Mouse (Mus musculus): ENCODE data around the gene Actn1. TPM values are rescaled to one million over a fixed set of nuclear protein-coding genes. Genes with fewer than 3 reads are reported as not detected.
A peak's percentile ranks its signal among the peaks of the same experiment; 100 is the strongest.

The Actn1 gene
- total RNA-seq, 2 experiments from 2014 or later: 8.4 to 11.9 TPM

DNA sequence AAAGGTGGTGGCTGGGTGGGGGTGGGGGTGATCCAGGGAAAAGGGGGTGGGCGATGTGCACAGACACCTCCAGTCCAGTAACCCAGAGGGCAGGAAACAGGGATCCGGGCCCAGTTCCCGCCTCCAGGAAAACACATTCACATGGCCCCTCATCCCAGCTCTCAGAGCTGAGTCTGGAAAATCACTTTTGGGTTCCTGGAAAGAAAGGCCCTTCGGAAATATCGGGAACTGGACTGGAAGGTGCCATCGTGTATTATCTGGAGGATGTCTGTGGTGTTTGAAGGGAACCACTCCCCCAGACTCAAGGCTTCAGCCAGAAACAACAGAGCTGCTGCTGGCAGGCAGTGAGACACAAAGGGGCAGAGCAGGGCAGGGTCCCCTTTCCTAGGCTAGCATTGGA, 10.6 kb downstream of the Actn1 start:
- H3K4me3 ChIP-seq: no peak overlapping the region
- peak overlapping the region; percentile 56 for H3K27ac ChIP-seq
- intact Hi-C loops (cut with DNase I): no loop called here
- no peak for TF ChIP-seq CTCF (IDR thresholded peaks at IDR 0.05)
- DNase-seq: peak; percentile 36

DNA sequence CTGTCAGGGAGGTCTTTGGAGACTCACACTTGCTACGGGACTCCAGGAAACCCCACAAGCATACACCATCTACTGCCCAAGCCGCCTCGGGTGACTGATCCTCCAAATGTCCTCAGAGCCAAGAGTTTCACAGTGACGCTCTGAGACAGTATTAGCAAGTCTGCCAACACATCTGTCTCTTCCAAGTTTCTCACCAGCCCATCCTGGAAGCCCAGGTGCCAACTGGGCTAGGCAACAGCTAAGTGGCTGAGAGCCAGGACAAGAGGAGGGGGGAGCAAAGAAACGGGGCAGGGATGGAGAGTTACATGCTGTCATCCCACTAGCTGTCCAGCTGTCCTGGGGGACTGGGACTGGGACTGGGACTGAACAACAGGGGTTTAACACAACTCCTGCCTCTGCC, 13.1 kb downstream of the Actn1 start:
- Histone ChIP-seq H3K4me3 (peak overlapping the region; percentile 17; the same call in 1 of the 2 replicates), H3K27ac (peak overlapping the region; percentile 53)
- intact Hi-C loops (cut with DNase I): no loop called here
- no peak for TF ChIP-seq CTCF (IDR thresholded peaks at IDR 0.05)
- DNase-seq: peak; percentile 66

DNA sequence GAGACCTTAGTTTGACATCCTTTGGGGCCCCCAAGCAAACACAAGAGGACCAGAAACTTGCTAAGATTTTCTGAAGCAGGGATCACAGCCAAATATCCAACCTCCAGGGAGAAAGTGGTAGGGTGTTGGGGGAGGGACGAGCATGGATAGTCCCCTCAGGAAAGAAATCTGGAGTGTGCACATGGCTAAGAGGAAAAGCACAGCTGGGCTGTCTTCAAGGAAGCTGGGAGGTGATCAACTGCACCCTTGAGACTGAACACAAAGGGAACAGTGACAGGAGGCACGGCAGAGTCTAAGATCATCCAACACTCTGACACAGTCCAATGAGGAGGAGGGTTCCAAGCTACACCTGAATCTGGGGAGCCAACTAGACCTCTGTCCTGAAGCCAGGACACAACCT, 13.7 kb downstream of the Actn1 start:
- Histone ChIP-seq H3K27ac (peak overlapping the region; percentile 53), H3K4me3 (no peak overlapping the region; the same call in 1 of the 2 replicates)
- TF ChIP-seq CTCF (IDR thresholded peaks at IDR 0.05): no peak
- no peak for DNase-seq
- intact Hi-C loops (cut with DNase I): no loop called here

DNA sequence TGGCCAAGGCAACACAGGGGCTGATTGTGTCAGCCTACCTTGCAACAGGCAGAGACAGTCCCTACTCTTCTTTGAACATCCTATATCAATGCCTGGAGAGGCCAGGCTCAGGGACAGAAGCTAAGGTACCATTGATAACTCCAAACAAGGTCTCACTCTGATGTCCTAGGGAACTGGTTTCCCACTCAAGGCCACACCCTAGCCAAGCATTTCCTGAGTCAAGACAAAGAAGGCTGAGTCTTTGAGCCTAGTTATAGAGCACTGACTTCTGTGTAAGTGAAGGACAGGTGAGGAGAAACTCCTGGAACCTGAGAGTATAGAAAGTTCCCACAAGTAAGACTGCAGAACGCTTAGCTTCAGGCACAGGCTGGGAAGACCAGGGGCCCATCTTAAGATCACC, 15.4 kb downstream of the Actn1 start:
- TF ChIP-seq CTCF (IDR thresholded peaks at IDR 0.05): no peak
- peak overlapping the region; percentile 16 for H3K27ac ChIP-seq
- intact Hi-C loops (cut with DNase I): no loop called here
- no peak for DNase-seq
- no peak overlapping the region for H3K4me3 ChIP-seq

DNA sequence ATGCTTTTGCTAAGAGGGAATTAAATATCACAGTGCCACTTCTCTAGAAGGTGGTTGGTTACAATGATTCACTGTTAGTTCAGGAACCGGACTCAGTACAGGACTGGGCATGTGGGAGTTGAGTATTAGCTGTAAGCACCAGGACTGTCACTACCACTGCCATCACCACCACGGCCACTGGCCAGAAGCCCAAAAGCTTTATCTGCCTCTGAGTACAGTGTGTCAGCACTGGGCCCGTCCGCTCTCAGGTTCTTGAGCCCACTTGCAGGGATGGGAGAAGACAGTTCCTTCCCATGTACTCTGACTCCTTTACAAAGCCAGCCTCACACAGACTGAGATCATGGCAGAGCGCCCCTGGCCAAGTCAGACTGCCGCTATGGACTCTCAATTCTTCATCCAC, 16.0 kb downstream of the Actn1 start:
- Histone ChIP-seq H3K27ac (peak overlapping the region; percentile 16; the same call in 1 of the 2 replicates), H3K4me3 (no peak overlapping the region)
- DNase-seq: no peak
- intact Hi-C loops (cut with DNase I): no loop called here
- no peak for TF ChIP-seq CTCF (IDR thresholded peaks at IDR 0.05)

DNA sequence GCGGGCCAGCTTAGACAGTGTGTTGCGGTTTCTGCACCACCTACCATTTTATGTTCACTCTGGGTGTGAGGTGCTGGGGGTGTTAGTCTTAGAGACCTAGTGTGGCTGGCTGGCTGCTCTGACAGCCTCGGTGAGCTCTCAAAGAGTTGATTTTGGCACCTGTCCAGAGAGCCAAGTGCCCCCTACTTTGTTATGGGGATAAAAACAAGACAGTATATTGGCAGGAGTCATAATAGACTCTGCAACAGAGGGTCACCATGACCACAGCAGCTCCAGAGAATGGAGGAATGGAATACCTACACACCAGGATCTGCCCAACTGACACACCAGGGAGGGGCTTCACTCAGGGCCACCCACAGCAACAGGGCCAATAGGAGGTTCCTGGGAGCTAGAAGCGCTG, 16.8 kb downstream of the Actn1 start:
- DNase-seq: no peak
- intact Hi-C loops (cut with DNase I): no loop called here
- no peak for TF ChIP-seq CTCF (IDR thresholded peaks at IDR 0.05)
- H3K4me3 ChIP-seq: no peak overlapping the region
- H3K27ac ChIP-seq: no peak overlapping the region

DNA sequence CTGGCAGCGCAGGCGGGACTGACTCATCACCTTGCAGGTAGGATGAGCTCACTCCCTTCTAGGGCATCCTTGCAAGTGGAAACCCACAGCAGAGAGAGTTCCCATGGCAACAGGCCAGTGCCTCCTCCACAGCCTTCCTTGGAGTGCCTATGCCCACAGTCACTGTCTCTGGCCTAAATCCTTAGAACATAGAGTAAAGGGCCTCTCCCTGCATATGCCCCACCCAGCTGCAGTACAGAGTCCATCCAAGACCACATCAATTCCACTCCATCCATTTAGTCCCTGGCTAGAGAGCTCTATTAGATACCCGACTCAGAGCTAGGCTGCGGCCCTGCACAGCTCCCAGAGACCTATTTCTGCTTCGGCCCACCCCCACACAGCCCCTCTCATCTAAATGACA, 20.7 kb downstream of the Actn1 start:
- no peak for DNase-seq
- no peak overlapping the region for H3K27ac ChIP-seq
- TF ChIP-seq CTCF (IDR thresholded peaks at IDR 0.05): no peak
- H3K4me3 ChIP-seq: no peak overlapping the region
- intact Hi-C loops (cut with DNase I): no loop called here

DNA sequence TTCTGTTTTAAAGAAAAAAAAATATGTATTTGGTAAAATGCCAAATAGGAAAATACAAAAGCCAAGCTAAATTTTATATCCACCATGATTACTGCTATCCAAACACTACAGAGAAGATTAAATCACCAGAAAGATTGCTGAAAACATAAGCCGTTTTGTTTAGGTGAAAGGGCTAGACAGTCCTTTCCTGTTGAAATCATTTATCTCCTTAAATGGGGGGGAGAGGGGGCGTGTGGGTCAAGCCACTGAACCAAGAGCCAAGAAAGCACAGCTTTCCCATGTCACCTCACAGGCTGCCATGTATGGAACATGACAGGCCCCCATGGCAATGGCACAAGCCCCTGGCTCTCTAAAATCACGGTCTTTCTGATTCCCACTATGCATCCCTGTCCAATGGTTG, 21.6 kb downstream of the Actn1 start:
- no peak for TF ChIP-seq CTCF (IDR thresholded peaks at IDR 0.05)
- Histone ChIP-seq H3K27ac (no peak overlapping the region), H3K4me3 (no peak overlapping the region)
- intact Hi-C loops (cut with DNase I): no loop called here
- no peak for DNase-seq

DNA sequence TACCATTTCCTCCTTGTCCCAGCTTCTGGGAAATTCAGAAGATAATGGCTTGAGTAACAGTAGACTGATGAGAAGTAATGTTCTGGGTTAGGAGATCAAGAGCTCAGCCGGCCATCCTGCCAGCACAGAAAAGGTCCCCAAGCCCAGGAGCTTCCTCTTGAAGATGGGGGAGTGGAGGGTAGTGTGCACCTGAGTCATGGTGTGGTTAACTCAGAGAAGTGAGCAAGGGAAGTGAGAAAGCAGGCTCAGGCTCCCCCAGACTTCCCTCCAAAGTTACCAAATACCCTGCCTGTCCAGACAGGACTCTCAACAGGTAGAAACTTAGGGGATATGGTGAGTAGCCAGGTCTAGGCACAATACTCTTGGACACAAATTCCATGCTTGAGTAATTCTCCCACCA, 24.9 kb downstream of the Actn1 start:
- Histone ChIP-seq H3K27ac (no peak overlapping the region), H3K4me3 (no peak overlapping the region)
- no peak for TF ChIP-seq CTCF (IDR thresholded peaks at IDR 0.05)
- intact Hi-C loops (cut with DNase I): no loop called here
- DNase-seq: no peak

DNA sequence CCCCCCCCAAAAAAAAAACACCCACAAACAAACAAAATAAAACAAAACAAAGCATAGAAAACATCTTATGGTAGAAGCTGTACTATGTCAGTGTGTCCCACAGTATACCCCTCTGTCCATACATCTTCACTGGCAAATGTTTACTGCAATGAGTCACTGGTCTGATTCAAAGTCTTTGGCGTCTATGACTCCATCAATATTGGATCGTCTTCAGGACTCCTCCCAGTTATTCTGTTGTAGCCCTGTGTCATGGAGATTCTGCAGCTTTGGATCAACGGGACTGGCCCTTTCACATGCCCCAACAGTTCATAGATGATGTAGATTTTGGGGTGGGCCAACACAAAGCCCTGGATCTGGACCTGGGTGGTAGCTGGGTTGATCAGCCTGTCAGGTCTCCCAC, 25.9 kb downstream of the Actn1 start:
- Histone ChIP-seq H3K4me3 (no peak overlapping the region), H3K27ac (no peak overlapping the region)
- no peak for DNase-seq
- intact Hi-C loops (cut with DNase I): no loop called here
- no peak for TF ChIP-seq CTCF (IDR thresholded peaks at IDR 0.05)

DNA sequence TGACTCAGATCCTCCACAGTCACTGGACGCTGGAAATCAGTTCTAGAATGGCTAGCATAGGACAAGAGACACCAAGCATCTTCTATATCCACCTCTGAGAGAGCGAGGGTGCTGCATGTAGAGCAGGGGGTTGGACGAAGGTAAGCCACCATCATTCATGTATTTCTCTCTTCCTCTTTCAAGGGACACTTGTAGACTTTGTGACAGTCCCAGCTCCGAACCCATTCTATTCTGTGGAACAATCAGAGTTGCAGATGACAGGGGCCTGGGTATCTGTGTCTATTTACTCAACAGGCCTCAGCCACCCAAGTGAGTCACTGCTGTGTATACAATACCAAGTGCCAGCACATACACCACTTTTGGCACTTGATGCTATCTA, 27.3 kb downstream of the Actn1 start:
- Histone ChIP-seq H3K27ac (no peak overlapping the region), H3K4me3 (no peak overlapping the region)
- TF ChIP-seq CTCF (IDR thresholded peaks at IDR 0.05): no peak
- DNase-seq: no peak
- intact Hi-C loops (cut with DNase I): no loop called here

DNA sequence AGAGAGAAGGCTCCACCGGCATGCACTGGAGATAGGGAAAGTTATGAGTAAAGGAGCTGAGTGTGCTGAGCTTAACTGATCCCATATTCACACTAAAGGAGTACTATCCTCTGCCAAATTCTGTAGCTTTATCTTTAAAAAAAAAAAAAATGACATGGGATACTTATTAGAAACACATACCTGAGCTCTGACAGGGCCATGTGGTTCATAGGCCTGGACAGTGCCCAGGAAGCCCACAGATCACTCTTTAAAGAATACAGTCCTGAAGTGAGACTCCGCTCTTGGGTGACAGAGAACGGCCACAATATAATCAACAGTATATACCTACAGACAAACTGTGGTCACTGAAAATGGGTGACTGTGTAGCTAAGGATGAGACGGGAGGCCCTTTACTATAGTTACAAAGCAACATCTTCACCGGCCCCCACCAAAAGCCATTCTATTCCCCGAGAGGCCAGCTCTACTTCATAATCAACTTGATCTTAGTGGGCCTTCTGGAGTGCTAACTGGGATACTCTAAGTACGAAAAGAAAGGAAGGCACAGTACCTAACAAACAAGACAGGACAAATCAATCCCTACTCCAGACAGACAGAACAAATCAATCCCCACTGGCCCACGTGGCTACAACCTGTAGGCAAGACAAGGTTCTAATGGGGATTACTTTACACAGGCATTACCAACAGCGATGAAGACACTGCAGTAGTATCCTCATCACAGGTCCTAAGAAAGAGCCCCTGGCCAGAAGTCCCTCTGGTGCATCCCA, 27.9 kb downstream of the Actn1 start:
- TF ChIP-seq CTCF (IDR thresholded peaks at IDR 0.05): no peak
- intact Hi-C loops (cut with DNase I): no loop called here
- Histone ChIP-seq H3K4me3 (no peak overlapping the region), H3K27ac (peak overlapping the region; percentile 82; the same call in 1 of the 2 replicates)
- DNase-seq: no peak

DNA sequence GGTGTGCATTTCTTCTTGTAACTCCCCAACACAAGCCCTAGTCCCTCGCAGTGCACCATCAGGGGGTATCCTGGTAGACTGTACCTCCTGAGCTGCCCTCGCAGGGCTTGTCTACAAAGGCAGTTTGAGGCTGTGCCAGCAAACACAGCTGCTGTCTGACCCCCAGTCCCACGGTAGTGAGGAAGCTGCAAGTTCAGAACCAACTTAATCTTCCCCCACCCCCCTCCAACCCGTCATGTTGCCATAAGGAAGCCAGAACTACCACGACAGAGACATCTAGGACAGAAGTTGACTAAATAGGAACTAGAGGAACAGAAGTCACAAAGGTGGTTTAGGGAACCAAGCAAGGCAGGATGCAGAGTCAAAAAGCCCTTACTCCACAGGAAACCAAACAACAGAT, 28.9 kb downstream of the Actn1 start:
- no peak overlapping the region for H3K4me3 ChIP-seq
- intact Hi-C loops (cut with DNase I): no loop called here
- DNase-seq: peak; percentile 32
- H3K27ac ChIP-seq: peak overlapping the region; percentile 82
- TF ChIP-seq CTCF (IDR thresholded peaks at IDR 0.05): no peak

DNA sequence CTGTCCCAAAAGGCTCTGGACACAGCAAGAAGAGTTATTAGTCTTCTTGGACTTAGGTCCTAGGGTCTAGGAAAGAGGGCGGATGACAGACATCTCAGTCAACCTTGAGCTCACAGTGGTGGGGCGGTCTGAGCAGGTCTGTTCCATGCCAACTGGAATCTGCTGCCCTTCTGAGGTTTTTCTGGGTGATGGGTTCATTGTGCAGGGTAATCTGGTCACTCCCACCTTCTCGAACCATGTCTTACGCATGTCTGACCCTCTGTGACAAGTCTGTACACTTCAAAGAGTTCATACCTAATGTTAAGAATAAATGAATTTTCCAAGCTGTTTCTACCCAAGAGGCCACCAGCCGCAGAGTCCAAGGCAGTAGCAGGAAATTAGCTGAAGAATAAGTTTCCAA, 29.3 kb downstream of the Actn1 start:
- no peak for DNase-seq
- peak overlapping the region; percentile 82 for H3K27ac ChIP-seq
- no peak for TF ChIP-seq CTCF (IDR thresholded peaks at IDR 0.05)
- intact Hi-C loops (cut with DNase I): no loop called here
- peak overlapping the region; percentile 44 for H3K4me3 ChIP-seq

All from gastrocnemius, adult 2 months (tissue).